Mouse (Mus musculus) thymus, postnatal 4 days (tissue): ENCODE data around the gene Nkx2-1.

Experiments used
- DNase-seq: peaks from one replicate; pipeline ENCODE4 v3.0.0; 2021

The Nkx2-1 gene

GRCm38 (mm10) chr12:56521106-56521840 is 15.4 kb downstream of the Nkx2-1 start:
- no peak for DNase-seq

DNA sequence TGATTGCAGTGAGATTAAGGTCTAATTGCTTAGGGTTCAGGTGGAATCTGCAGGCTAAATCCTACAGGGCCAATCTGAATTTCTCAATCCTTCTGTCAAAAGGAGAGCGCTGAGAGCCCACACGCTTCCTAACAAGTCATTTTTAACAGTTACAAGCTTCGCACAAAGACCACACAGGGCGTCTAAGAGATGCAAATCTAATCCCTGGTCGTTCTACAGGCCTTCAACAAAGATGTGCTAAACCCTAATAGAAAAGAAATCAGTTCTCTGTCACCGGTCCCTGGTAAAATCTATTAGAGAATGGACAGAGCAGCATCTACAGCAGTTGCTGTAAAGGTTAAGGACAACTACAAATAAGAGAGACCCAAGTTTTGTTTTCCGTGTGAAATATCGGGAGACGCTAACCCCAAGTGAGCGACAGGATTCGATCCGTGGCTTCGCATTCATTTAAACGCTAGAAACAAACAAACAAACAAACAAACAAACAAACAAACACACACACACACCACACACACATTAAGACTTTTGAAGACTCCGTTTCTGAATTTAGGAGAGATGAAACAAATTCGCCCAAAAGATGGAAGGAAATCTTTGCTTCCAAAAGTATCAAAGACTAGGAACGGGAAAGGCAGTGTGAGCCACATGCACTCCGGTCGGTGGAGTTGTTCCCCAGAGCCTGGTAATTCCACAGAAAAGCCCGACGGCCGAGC is 16.2 kb downstream of the Nkx2-1 start:
- DNase-seq: no peak

- DNase-seq: no peak
Measured at GRCm38 (mm10) chr12:56519738-56520191, 16.9 kb downstream of the Nkx2-1 start.

GRCm38 (mm10) chr12:56519071-56519737 is 17.5 kb downstream of the Nkx2-1 start:
- no peak for DNase-seq

- DNase-seq: no peak
Measured at GRCm38 (mm10) chr12:56518221-56518620, 18.5 kb downstream of the Nkx2-1 start.

DNA sequence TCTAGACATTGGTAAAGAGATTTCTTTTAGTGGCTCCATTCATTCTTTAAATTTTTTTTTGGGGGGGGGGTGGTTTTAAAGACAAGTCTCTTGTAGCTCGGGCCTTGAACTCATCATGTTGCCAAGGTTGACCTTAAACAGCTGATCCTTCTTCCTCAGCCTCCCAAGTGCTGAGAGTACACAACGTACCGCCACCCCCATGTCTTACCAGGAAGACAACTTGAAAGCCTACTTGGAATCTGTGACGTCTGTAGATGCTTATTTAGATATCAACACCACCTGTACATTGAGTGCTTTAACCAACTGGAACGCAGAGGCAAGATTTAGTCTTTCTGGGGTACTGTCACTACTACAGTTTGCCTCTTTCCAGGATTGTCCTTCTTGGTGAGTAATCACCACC is 21.9 kb downstream of the Nkx2-1 start:
- no peak for DNase-seq

GRCm38 (mm10) chr12:56508413-56508812 is 28.3 kb downstream of the Nkx2-1 start:
- DNase-seq: no peak

DNA sequence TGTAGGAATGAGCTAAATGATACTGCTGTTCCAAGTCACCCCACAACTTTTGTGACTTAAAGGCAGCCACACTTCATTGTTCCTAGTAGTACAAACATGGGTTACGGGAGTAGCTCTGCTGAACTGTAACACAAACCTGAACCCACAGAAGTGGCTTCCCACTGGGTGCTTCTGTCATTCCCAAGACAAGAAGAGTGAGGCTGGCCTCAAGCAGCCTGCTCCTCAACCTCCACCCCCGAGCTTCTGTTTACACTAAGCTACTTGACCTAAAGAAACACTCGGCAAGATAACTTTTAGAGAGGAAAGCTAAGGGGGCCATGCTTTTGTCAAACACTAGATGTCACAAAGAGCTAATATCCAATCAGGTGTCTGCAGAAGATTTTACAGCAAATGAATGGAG is 49.7 kb downstream of the Nkx2-1 start:
- DNase-seq: no peak

GRCm38 (mm10) chr12:56482606-56483005 is 54.1 kb downstream of the Nkx2-1 start:
- no peak for DNase-seq
